Mouse (Mus musculus): ENCODE measurements at regions not wholly inside any gene's neighbourhood (a gene's known extent, or its start where the extent isn't known, plus 50 kb on each side); places are given as distances from the start of the nearest gene placed in this dataset.

DNA sequence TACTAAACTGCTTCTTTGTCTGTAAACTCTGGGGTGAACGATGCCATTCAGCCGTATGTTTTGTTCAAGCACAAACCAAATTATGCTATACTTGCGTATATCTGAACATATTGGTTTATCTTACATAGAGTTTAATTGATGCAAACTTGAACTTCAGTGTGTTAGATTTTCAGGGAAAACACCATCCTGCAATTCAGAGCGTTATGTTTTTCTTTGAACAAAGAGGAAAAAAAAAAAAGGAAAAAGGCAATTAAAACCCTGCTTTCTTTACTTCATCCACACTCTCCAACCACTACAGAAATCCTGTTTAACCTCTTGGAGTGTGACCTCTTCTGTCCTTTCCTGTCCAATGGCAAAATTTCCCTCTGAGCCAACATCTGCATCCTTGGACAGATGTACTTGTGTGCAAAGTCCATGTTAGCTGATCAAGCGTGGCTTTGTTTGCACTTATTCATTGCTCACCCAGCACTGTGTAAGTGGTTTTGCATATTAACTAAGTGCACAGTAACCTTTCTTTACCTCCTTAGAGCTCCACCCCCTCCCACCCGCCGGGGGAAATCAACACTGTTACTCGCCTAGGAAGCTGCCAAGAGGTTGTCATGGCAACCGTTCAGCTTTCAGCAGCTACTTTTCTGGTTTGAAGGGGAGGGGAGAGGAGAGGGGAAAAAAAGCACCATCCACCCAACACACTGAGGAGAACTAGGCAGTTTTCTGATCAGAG lies 174.4 kb upstream of the Klf12 start:
- CTCF ChIA-PET, result no interaction called here

DNA sequence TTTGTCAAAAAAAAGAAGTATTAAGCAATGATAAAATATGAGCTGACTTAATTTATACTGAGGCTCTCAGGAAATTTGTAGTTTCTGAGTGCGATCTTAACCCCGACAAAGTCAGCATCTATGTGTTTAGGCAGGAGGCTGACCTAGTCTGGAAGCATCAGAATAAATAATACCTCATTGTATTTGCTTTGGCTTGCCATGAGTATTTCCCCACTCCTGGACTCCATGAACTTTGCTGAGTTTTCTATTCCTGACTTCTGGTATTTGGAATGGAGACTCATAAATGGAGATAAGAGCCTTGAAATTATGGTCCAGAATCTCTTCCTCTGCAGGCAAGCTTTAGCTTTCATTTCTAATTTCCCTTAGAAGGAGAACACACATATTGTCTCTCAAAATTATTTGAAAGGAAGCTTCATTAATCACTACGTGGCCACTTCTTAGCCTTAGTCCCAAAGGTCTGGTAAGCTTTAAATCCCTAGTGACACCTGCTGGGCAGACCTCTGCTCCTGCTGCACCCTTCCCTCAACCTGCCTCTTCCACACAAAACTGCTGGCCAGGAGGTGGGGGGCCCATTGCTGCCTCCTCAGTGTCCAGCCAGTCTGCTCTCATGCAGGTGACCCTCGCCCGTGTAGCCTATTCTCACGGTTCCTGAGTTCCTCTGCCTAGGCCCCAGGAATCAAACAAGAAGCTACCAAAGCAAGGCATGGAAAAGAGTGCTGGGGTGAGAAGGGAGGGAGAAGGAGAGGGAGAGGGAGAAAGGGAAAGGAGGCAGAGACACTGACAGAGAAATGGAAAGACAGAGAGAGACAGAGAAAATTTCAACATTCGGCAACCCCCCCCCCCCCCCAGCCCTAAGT lies 173.6 kb upstream of the Klf12 start:
- CTCF ChIA-PET, result no interaction called here

DNA sequence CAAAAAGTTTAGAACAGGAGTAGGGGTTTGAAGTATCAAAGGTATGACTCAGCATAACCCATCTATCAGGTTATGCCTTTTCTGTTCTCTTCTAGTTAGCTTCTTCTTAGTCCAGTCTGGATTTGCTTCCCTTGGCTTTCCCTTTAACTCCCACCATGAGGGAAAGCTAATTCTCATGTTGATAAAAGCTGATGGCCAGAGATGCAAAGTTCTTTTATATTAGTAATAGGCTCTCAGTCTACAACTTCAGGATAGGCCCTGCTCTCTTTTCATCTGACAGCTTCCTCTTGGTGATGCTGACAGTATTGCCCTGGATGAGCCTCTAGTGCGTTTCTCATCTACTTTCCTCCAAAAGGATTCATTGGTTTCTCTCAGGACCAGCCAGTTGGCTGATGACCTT lies 161.7 kb upstream of the Klf12 start:
- CTCF ChIA-PET, result no interaction called here

DNA sequence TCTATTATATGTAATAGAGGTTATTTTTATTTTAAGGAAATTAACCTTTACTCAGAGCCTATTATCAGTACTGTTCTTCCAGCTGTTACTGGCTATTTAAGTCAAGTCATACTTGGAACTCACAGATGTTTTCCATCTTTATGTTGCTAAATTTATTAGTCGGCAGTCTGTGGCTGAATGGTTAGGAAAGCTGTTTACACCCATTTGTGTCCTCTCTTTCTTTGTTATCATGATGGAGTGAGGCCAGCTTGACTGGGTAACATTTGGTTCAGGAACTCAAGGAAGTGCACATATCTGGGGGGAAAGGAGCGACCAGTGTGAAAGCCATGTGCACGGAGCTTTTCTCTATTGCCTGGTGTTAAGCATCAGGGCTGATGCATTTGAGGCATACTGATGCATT lies 160.4 kb upstream of the Klf12 start:
- CTCF ChIA-PET, result no interaction called here

DNA sequence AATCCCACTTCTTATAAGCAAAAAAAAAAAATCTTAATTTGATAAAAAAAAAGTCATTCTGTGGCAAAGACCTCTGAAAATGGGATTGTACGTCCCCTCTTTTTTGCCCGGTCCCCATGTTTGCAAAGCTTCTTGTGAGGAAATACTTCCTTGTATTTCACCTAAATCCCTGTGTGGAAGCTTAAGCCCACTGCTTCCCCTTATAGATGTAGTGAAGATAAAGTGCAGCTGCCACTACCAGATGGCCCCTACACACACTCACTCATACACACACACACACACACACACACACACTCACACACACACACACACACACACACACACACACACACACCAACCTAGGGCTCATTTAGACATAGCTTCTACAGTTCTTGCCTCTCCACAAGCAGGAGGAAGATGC lies 159.6 kb upstream of the Klf12 start:
- CTCF ChIA-PET, result no interaction called here

DNA sequence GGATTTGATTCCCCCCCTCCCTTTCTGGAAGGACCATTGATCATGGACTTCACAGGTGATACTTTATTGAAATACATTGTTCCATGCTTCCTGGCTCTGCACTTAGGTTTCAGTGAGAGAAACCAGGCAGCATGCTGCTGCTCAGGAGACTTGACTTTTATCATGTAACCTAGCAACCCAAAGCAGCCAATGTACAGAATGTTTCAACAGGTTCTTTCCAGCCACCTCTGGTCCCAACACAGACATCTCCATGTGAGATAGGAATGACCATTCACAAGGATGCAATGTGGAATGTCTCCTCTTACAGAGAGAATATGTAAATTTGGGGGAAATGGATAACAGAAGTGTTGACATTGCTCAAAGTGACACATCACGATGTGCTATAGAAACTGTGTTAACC lies 153.1 kb upstream of the Klf12 start:
- CTCF ChIA-PET, result no interaction called here

DNA sequence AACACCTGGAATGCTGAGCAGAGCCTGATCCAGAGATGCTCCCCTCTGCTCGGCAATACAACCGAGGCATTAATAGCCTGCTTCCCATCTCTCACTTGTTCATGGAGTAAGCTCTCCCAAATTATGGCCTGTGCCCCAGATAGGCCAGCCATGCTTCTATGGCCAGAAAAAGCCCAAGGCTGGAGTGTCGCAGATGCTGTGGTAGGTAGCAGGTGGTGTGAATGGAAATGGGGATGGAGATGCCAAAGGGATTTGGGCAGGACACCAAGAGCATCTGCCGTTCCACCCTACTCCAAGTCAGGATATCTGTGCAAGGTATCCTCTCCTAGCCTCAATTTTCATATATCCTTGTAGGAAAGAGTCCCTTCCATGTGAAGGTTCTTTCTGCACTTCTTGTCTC lies 145.2 kb upstream of the Klf12 start:
- CTCF ChIA-PET, result no interaction called here

DNA sequence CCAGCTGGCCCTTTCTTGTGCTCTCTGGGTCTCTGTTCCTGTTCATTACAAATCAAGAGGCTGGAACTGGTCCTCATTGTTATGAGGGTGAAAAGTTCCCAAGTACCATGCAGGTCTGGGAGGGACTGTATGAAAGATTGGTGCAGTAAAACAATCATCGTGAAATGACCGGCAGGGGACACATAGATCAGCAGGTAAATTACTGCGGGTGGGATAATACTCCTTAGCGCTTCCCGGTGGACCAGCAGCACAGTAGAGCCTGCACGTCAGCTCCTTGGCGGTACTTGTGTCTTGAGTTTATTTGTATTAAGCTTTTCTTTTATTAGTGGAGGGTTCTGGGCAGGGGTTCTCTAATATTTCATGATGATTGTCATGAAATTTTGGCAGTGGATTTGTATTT lies 141.9 kb upstream of the Klf12 start:
- CTCF ChIA-PET, result no interaction called here

DNA sequence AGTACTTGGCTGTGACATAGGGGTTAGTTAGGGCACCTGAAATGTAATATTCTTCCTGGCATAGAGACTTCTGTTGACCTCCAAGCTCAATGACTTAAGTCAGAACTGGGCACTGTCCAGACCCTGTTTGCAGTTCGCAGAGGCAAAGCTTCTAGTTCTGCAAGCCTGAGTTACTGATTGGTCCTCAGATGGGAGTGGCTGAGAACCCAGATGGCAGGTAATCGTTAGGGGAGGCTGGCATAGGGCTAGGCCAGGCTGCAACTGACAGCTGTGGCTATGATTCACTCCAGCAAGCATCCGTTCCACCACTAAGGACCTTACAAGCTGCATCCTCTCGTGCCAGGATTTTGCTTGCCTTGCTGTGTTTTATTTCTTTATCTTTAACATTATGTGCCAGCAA lies 139.3 kb upstream of the Klf12 start:
- CTCF ChIA-PET, result no interaction called here

DNA sequence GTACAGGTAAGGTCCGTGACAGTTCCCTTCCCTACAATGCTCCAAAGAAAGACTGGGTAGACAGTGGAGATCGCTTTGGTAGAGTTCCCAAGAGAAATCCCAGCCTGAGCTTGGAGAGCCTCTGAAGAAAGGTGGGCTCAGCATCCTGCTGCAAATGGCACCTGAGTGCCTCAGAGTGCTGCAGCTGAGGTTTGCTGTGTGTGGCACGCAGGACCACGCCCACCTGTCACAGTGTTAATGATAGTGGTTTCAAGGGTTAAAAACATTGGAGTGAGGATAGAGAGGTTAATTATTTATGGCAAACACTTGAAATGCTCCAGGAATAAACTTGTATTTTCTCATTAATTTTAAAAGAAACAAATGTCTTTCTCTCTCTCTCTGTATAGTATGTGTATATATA lies 137.2 kb upstream of the Klf12 start:
- CTCF ChIA-PET, result no interaction called here

DNA sequence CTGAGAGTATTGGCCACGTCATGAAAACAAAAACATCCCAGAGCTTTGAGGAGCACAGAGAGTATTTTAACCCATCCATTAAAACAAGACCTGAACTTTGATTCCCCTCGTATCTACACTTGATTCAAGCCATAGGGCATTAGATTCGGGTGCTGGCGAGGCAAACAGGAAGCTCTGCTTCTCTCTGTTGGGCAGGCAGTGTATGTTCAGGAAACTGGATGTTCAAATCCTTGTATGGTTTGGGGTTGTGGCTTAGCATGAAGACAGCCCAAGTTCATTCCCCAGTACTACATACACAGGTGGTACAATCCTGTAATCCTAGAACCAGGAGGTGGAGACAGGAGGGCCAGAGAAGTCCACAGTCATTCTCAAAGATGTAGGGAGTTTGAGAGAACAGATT lies 130.6 kb upstream of the Klf12 start:
- CTCF ChIA-PET, result no interaction called here

DNA sequence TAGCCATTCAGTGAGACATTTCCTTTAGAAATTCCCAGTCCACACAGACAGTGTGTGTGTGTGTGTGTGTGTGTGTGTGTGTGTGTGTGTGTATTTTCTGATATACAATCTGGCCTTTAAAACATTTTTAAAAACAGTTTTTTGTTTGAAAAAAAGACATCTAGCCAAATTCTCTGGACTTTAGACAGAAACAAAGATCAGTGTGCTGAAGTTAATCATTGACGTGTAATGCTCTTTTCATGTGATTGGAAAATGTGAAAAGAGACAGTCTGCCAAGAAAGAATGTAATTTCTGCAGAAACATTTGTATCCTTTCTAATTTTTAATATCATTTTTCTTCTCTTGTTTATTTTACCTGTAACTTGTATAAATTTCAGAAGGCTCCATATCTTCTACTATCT lies 127.7 kb upstream of the Klf12 start:
- CTCF ChIA-PET, result no interaction called here

DNA sequence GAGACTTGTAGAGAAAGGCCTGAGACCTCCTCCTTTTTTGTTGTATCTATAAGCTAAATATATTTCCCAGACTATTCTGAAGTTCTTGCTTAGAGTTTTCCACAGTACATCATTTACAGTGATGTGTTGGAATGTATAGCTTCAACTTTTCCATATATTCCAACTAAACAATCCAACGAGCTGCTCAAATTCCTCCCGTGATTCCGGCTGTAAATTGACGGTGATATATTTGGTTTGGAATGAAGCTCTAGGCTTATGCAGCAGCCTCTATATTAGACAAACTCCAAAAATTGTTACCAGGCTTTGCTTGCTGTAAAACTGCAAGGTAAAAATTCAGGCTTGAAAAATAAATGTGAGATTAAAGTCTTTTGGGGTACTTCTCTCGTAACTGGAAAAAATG lies 112.7 kb upstream of the Klf12 start:
- CTCF ChIA-PET, result no interaction called here

DNA sequence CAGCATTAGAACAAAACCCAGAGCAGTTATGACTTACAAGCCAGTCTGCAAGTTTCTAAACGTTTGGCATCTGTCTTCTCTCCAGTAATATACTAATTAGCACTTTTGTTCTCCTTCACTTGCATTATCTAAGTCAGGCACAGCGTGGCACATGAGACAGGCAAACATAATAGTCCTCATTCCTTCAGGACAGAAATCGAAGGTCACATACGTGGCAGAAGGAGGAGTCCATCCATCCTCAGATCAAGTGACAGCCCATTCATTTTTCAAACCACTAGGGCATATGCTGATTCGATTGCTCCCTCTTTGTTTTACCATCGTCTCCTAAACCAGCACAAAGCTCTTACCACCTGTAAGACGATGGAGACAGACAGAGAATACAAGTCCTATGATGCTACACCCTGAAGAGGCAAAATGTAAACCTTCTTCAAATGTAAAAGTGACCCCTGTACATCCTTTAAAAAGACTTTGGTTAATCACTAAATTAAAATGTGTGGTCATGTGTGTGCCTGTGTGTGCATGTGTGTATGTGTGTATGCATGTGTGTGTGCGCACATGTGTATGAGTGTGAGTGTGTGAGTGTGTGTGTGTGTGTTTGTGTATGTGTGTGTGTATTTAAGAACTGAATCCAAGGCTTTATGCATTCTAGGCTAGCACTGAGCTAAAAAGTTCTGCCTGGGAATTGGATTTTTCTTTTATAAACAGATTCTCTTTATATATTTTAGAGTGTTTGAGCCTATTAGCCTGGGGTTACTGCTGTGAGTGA lies 90.9 kb upstream of the Klf12 start:
- CTCF ChIA-PET, result no interaction called here

DNA sequence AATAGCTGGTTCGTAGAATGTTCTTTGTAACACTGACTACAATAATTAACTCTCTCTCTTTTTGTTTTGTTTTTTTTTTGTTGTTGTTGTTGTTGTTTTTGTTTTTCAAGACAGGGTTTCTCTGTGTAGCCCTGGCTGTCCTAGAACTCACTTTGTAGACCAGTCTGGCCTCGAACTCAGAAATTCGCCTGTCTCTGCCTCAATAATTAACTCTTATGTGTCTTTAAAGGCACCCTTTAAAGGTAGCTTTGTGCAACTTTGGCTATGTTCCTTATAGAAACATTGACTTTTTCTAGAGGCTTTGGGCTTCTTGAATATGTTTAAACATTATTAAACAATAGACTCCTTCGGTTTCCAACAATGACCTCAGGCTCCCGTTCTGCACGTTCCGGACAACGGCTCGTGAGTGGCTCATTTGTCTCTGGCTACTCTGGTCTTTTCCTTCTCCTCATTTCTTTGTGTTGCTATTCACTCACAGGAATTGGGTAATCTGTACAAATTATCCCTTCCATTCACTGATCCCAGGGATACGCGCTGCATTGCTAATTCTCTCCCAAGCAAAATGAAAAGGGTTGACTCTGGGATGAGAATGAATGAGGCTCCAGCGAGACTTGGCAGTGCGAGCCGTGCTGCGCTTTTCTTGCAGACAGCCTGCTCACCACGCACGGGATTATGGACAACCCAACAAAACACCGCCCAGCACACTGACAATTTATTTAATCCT lies 90.2 kb upstream of the Klf12 start:
- CTCF ChIA-PET, result interaction anchor here (0.6 kb wide), 1 partner anchor 741 kb away, joined by 3 read pairs; no protein-coding TSS in a partner anchor

DNA sequence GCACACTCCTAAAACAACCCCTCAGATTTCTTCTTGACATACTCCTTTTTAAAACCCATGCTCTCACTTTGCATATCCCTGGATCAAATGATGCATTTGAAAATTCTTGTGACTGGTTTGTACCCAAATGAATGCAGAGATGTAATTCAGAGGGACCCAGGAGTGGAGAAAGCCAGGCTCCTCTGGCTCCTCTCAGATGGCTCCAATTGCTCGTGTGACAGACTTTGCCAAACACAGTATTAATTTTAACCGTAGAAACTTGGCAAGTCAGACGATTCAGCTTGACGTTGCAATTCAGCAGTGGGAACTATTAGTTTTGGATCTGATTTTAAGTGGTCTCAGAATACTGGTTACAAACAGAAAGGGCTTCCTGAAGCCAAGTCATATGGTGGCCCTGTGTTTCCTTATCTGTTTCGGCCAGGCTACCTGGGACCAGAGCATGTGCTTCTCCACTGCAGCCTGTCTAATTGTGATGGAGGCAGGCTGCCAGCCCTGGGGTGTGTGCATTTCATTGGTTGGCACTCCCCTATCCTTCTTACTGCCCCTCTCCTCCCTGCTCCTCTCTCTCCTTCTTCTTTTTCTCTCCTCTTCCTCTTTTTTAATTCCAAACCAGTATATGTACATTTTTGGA lies 81.9 kb upstream of the Klf12 start:
- CTCF ChIA-PET, result no interaction called here

DNA sequence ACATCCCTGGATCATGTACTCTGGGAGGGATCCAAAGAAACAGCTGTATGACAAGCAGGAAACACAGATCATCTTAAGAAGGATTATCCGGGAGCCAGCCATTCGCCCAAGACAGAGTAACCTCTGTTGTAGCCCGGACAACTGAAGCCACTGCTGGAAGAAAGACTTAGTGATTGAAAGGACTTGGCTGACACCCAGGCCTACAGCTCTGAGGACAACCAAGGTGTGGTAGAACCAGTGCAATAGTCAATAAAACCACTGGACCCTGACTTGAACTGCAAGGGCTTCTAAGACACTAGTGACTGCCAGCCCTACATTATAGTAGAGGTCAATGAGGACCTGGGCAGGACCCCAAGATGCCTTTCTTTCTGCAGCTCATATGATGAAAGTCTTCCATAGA lies 78.3 kb upstream of the Klf12 start:
- CTCF ChIA-PET, result no interaction called here

DNA sequence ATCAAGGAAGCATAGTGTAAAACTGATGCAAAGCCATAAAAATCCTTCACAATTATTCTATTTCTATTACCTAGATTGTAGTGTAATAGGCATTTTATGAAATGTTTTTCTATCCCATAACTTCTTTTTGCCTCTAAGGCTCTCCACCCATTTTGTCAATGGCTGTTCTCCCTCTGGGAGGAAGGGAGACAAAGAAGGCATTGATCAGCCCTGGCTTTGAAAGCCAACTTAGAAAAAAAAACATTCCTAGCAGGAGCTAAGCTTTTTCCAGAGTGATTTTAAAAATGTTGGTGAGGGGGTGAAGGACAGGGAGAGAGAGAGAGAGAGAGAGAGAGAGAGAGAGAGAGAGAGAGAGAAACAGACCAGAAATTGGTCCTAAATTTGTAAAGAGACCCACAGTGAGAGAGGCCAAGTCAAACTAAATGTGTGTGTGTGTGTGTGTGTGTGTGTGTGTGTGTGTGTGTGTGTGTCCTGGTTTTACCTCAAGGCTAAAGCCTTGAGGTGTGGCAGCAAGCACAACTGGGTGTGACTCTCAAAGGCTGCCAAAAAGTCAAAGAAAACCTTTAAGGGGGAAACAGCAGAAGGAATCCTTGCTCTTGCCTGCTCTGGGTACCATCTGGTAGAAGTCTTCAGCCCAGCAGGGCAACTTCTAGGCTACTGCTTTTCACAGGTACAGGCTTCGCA lies 77.0 kb upstream of the Klf12 start:
- CTCF ChIA-PET, result interaction anchor here (0.7 kb wide), 1 partner anchor 13 kb away, joined by 4 read pairs; no protein-coding TSS in a partner anchor

DNA sequence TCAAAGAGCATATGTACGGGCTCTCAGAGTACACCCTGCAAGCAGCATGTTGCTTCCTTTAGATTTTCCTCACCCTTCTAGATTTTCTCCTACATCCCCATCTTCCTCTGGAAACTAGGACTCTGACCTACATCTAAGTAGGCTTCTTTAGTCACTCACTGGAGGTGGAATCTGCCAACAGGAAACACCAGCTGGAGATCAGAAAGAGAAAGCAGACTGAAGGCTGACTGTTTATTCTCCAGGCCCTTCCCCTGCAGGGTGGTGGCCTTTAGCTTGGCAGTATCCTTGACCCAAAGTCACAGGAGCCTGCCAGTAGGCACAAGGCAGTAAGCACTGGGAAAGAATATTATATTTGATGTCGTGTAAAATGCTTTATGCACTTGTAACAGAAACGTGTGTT lies 75.4 kb upstream of the Klf12 start:
- CTCF ChIA-PET, result no interaction called here

DNA sequence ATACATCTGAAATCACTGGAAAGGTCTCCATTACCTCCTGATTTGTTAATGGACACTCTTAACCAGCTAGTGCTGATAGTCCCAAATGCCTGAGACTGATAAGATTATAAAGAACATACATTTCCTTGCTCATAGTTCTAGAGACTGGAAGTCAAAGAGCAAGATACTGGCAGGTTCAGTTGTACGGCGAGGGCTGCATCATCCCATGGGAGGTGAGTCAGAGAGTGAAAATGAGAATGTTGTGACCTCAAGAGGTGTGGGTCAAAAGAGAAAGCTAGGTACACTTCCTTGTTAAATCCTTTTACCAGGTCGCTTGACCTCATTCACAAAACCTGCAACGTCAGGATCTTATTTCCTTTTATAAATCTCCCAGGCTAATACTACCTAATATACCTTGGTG lies 72.7 kb upstream of the Klf12 start:
- CTCF ChIA-PET, result no interaction called here

DNA sequence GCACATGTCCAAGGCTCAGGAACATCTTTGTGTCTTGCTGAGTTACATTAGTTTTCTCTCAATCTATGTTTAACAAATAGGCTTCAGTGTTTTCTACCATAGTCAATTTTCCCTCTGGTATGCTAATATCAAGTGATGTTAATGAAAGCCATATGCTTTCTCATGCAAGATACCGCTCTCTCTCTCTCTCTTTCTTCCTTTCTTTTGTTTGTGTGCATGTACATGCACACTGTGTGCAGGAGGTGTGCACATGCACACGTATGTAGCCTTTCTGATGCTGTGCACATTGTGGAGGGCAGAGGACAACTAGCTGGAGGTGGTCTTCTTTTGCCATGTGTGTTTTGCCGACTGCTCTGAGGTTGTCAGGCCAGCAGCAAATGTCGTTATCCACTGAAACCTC lies 69.0 kb upstream of the Klf12 start:
- CTCF ChIA-PET, result interaction anchor here (0.5 kb wide), 1 partner anchor 463 kb away, joined by 3 read pairs; no protein-coding TSS in a partner anchor
